Mouse (Mus musculus): Measurements from ENCODE around the gene Rrad. TPM values are rescaled to one million over a fixed set of nuclear protein-coding genes. Genes with fewer than 3 reads are reported as not detected.

The Rrad gene
- polyA plus RNA-seq, 1 experiment = not detected

- Histone ChIP-seq H3K4me3 (ENCODE audit: insufficient read depth, low read depth, low read length) (no peak overlapping the region), H3K4me1 (ENCODE audit: control insufficient read depth, insufficient read depth, low read length) (peaks cover 11% of the 10 kb centered on the region), H3K27ac (ENCODE audit: insufficient read depth, low read depth, low read length) (no peak overlapping the region)
- TF ChIP-seq CTCF (IDR thresholded peaks at IDR 0.05; ENCODE audit: insufficient read depth, low read depth, low read length) (no peak), POLR2A (IDR thresholded peaks at IDR 0.05; ENCODE audit: insufficient read depth, low read depth, low read length) (no peak)
- WGBS = 61% methylated on average over 4 of the region's 4 CpGs
Measured at GRCm38 (mm10) chr8:104627065-104627740, 3.9 kb downstream of the Rrad start.

- WGBS = 90% methylated on average over 6 of the region's 6 CpGs
- no peak within 1 kb of the TSS for H3K4me3 ChIP-seq (ENCODE audit: insufficient read depth, low read depth, low read length)
- no peak for TF ChIP-seq CTCF (IDR thresholded peaks at IDR 0.05; ENCODE audit: insufficient read depth, low read depth, low read length)
- TF ChIP-seq POLR2A (IDR thresholded peaks at IDR 0.05; ENCODE audit: insufficient read depth, low read depth, low read length) = no peak
- H3K27ac ChIP-seq (ENCODE audit: insufficient read depth, low read depth, low read length) = no peak within 1 kb of the TSS
- H3K4me1 ChIP-seq (ENCODE audit: control insufficient read depth, insufficient read depth, low read length) = peaks cover under 1% of the 10 kb centered on the region; the same call in 1 of the 2 replicates
Measured at GRCm38 (mm10) chr8:104624161-104624560, 7.0 kb downstream of the Rrad start, which contains the start of gene Cdh16. Cdh16 (minus strand) TSS chr8:104624396.

GRCm38 (mm10) chr8:104620765-104621164 is 10.4 kb downstream of the Rrad start:
- H3K4me1 ChIP-seq (ENCODE audit: control insufficient read depth, insufficient read depth, low read length) = no peaks in the 10 kb centered on the region
- no peak overlapping the region for H3K4me3 ChIP-seq (ENCODE audit: insufficient read depth, low read depth, low read length)
- no peak overlapping the region for H3K27ac ChIP-seq (ENCODE audit: insufficient read depth, low read depth, low read length)
- 84% methylated on average over 5 of the region's 5 CpGs for WGBS
- TF ChIP-seq POLR2A (IDR thresholded peaks at IDR 0.05; ENCODE audit: insufficient read depth, low read depth, low read length) (no peak), CTCF (IDR thresholded peaks at IDR 0.05; ENCODE audit: insufficient read depth, low read depth, low read length) (no peak)

GRCm38 (mm10) chr8:104613119-104613518 is 18.0 kb downstream of the Rrad start:
- Histone ChIP-seq H3K27ac (ENCODE audit: insufficient read depth, low read depth, low read length) (no peak overlapping the region), H3K4me1 (ENCODE audit: control insufficient read depth, insufficient read depth, low read length) (no peaks in the 10 kb centered on the region), H3K4me3 (ENCODE audit: insufficient read depth, low read depth, low read length) (no peak overlapping the region)
- 79% methylated on average over 4 of the region's 4 CpGs for WGBS
- no peak for TF ChIP-seq CTCF (IDR thresholded peaks at IDR 0.05; ENCODE audit: insufficient read depth, low read depth, low read length)
- TF ChIP-seq POLR2A (IDR thresholded peaks at IDR 0.05; ENCODE audit: insufficient read depth, low read depth, low read length) = no peak

- 77% methylated on average over 4 of the region's 4 CpGs for WGBS
- TF ChIP-seq POLR2A (IDR thresholded peaks at IDR 0.05; ENCODE audit: insufficient read depth, low read depth, low read length) = no peak
- no peak for TF ChIP-seq CTCF (IDR thresholded peaks at IDR 0.05; ENCODE audit: insufficient read depth, low read depth, low read length)
- no peak overlapping the region for H3K27ac ChIP-seq (ENCODE audit: insufficient read depth, low read depth, low read length)
- no peaks in the 10 kb centered on the region for H3K4me1 ChIP-seq (ENCODE audit: control insufficient read depth, insufficient read depth, low read length)
- no peak overlapping the region for H3K4me3 ChIP-seq (ENCODE audit: insufficient read depth, low read depth, low read length)
Measured at GRCm38 (mm10) chr8:104611613-104612012, 19.5 kb downstream of the Rrad start.

- Histone ChIP-seq H3K27ac (ENCODE audit: insufficient read depth, low read depth, low read length) (no peak overlapping the region), H3K4me1 (ENCODE audit: control insufficient read depth, insufficient read depth, low read length) (peaks cover 3% of the 10 kb centered on the region; the same call in 1 of the 2 replicates), H3K4me3 (ENCODE audit: insufficient read depth, low read depth, low read length) (no peak overlapping the region)
- TF ChIP-seq CTCF (IDR thresholded peaks at IDR 0.05; ENCODE audit: insufficient read depth, low read depth, low read length) (no peak), POLR2A (IDR thresholded peaks at IDR 0.05; ENCODE audit: insufficient read depth, low read depth, low read length) (no peak)
- 84% methylated on average over 12 of the region's 12 CpGs for WGBS
Measured at GRCm38 (mm10) chr8:104610185-104610766, 20.9 kb downstream of the Rrad start.

- no peak overlapping the region for H3K4me3 ChIP-seq (ENCODE audit: insufficient read depth, low read depth, low read length)
- 68% methylated on average over 8 of the region's 8 CpGs for WGBS
Measured at GRCm38 (mm10) chr8:104609222-104609621, 21.9 kb downstream of the Rrad start.

GRCm38 (mm10) chr8:104607944-104608343 is 23.2 kb downstream of the Rrad start:
- peaks cover 3% of the 10 kb centered on the region; the same call in 1 of the 2 replicates for H3K4me1 ChIP-seq (ENCODE audit: control insufficient read depth, insufficient read depth, low read length)
- WGBS = 69% methylated on average over 2 of the region's 2 CpGs
- no peak overlapping the region for H3K4me3 ChIP-seq (ENCODE audit: insufficient read depth, low read depth, low read length)
- H3K27ac ChIP-seq (ENCODE audit: insufficient read depth, low read depth, low read length) = no peak overlapping the region
- TF ChIP-seq CTCF (IDR thresholded peaks at IDR 0.05; ENCODE audit: insufficient read depth, low read depth, low read length) (no peak), POLR2A (IDR thresholded peaks at IDR 0.05; ENCODE audit: insufficient read depth, low read depth, low read length) (no peak)

More at GRCm38 (mm10) chr8:104609222-104609621, 21.9 kb downstream of the Rrad start:
- TF ChIP-seq POLR2A (IDR thresholded peaks at IDR 0.05; ENCODE audit: insufficient read depth, low read depth, low read length) (no peak), CTCF (IDR thresholded peaks at IDR 0.05; ENCODE audit: insufficient read depth, low read depth, low read length) (no peak)
- peaks cover 3% of the 10 kb centered on the region; the same call in 1 of the 2 replicates for H3K4me1 ChIP-seq (ENCODE audit: control insufficient read depth, insufficient read depth, low read length)
- no peak overlapping the region for H3K27ac ChIP-seq (ENCODE audit: insufficient read depth, low read depth, low read length)

- Histone ChIP-seq H3K4me1 (ENCODE audit: control insufficient read depth, insufficient read depth, low read length) (peaks cover 9% of the 10 kb centered on the region), H3K4me3 (ENCODE audit: insufficient read depth, low read depth, low read length) (no peak overlapping the region), H3K27ac (ENCODE audit: insufficient read depth, low read depth, low read length) (no peak overlapping the region)
- 52% methylated on average over 6 of the region's 6 CpGs for WGBS
- TF ChIP-seq CTCF (IDR thresholded peaks at IDR 0.05; ENCODE audit: insufficient read depth, low read depth, low read length) = no peak
- TF ChIP-seq POLR2A (IDR thresholded peaks at IDR 0.05; ENCODE audit: insufficient read depth, low read depth, low read length) = no peak
Measured at GRCm38 (mm10) chr8:104606329-104606728, 24.8 kb downstream of the Rrad start.

All from olfactory bulb, adult 2 months (tissue).